Mouse (Mus musculus) liver, adult 2 months (tissue): ENCODE data around the gene Sstr3.

Source experiments
- CTCF ChIP-seq: fragments of 200-500 bp; IDR thresholded peaks from 2 replicates; pipeline ENCODE4 v1.5.1; 2011; ENCODE audit warnings: low read depth, low read length, control low read depth
- POLR2A ChIP-seq: fragments of 200-500 bp; IDR thresholded peaks from 2 replicates; pipeline ENCODE4 v1.6.1; 2011; ENCODE audit warnings: low read length, control low read depth; ENCODE audit not compliant: insufficient read depth; ENCODE audit errors: extremely low read depth

DNA sequence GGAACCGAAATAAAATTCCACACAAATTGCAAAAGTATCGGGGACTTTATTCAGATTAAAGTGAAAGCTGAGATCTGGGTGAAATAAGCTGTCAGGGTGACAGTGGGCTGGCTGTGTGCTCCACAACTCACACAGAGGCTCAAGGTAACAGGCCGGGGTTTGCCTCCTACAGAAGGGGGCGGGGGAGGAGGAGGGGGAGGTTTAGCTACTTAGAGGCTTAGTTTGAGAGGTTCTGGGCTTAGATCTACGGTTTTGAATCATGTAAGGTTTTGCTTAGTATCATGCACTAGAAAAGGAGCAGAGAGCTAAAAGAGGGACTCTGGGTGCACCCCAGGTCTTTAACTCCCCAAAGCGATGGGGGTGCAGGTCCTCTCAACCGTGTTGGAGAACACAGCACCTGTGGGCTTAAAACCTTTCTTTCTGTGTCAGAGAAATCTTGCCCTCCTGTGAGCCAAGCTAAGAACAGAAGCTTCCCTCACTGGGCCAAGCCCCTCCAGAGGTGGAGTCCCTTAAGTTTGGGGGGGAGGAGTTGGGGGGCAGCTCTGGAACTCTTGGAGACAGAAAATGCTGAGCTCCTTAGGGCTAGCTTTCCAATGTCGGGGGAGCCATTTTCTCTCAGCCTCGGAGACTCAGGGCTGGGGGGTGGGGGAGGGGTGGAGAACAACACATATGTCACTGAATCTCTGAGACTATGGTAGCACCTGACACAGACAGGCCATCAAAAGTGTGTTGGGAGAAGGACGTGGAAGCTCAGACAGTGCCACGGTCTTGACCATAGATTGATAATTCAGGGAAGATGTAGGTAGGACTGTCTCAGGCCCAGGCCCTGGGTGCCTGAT lies 14.9 kb upstream of the Sstr3 start:
- TF ChIP-seq CTCF: no peak
- no peak for TF ChIP-seq POLR2A
